Mouse (Mus musculus): ENCODE data around the gene Stk40. TPM values are rescaled to one million over a fixed set of nuclear protein-coding genes. Genes with fewer than 3 reads are reported as not detected.
"Not testable (repeated sequence)": the region's sequence is repeated elsewhere in the genome, so short reads cannot be mapped to it uniquely, and the experiment has no call there.

The Stk40 gene
- polyA plus RNA-seq, 1 experiment: 14.0 TPM

DNA sequence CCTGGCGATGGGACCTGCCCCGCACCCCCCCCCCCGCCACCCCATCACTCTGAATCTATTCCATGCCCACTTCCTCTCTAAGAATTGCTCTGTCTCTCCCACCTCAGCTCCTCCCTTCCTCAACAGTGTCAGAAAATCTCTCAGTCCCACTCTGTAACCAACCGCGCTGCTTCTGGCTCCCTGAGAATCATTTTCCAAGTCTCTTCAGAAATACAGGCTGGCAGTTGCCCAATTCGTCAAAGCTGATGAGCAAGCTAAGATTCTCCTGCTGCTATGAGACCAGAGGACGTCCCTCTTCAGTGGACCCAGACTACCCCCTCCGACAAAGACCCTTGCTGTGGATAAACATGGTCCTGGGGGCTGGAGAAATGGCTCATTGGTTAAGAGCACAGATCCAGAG is 55.7 kb downstream of the Stk40 start:
- no peak for TF ChIP-seq POLR2A (IDR thresholded peaks at IDR 0.05; ENCODE audit: borderline replicate concordance, control insufficient read depth, low read depth, low read length)
- no peak for TF ChIP-seq CTCF (IDR thresholded peaks at IDR 0.05; ENCODE audit: control insufficient read depth, insufficient read depth, low read length)
- 67% methylated on average over 8 of the region's 8 CpGs for WGBS
- H3K4me3 ChIP-seq (replicated peaks; ENCODE audit: control insufficient read depth, low read depth, low read length): no peak overlapping the region

DNA sequence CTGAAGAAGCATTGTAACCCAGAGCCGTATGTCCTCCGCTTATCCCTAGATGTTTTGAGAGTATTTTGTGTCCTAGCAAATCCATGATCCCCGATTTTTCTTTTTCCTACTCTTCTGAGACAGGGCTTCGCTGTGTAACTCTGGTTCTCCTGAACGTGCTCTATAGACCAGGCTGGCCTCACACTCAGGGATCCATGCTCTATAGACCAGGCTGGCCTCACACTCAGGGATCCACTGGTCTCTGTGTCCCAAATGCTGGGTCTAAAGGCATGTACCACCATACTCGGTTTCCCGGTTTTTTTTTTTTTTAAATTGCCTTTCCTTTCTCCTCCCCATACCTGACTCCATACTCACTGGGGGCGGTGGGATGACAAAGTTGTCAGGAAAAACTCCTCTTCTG is 57.2 kb downstream of the Stk40 start:
- H3K4me3 ChIP-seq (replicated peaks; ENCODE audit: control insufficient read depth, low read depth, low read length): no peak overlapping the region
- no peaks in the 10 kb centered on the region; the same call in 1 of the 2 replicates for H3K4me1 ChIP-seq (ENCODE audit: control insufficient read depth, insufficient read depth, low read length)
- H3K27ac ChIP-seq (ENCODE audit: control insufficient read depth, insufficient read depth, low read depth, low read length, poor library complexity): no peak overlapping the region
- WGBS: 90% methylated on average over 8 of the region's 8 CpGs
- TF ChIP-seq POLR2A (IDR thresholded peaks at IDR 0.05; ENCODE audit: borderline replicate concordance, control insufficient read depth, low read depth, low read length) (no peak), CTCF (IDR thresholded peaks at IDR 0.05; ENCODE audit: control insufficient read depth, insufficient read depth, low read length) (no peak)

More for the DNA sequence above, 55.7 kb downstream of the Stk40 start:
- no peak overlapping the region for H3K27ac ChIP-seq (ENCODE audit: control insufficient read depth, insufficient read depth, low read depth, low read length, poor library complexity)
- no peaks in the 10 kb centered on the region; the same call in 1 of the 2 replicates for H3K4me1 ChIP-seq (ENCODE audit: control insufficient read depth, insufficient read depth, low read length)

DNA sequence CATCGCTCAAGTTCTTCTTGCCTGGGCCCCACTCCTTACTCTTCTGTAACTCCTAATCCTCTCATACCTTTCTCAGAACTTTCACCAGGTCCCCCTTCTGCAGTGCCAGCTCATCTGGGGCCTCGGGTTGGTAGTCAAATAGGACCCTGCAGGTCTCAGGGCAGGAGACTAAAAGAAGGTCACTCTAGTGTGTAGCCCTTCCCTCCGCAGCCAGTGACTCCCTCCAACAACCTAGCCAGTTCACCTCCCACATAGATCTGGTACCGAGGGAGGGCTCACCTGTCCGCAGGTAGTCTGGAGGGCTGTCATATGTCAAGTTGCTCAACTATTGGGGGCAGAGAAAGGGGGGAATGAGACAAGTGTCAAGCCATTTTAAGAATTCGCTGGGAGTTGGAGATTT is 57.7 kb downstream of the Stk40 start:
- 87% methylated on average over 6 of the region's 6 CpGs for WGBS
- H3K4me3 ChIP-seq (replicated peaks; ENCODE audit: control insufficient read depth, low read depth, low read length): no peak overlapping the region

DNA sequence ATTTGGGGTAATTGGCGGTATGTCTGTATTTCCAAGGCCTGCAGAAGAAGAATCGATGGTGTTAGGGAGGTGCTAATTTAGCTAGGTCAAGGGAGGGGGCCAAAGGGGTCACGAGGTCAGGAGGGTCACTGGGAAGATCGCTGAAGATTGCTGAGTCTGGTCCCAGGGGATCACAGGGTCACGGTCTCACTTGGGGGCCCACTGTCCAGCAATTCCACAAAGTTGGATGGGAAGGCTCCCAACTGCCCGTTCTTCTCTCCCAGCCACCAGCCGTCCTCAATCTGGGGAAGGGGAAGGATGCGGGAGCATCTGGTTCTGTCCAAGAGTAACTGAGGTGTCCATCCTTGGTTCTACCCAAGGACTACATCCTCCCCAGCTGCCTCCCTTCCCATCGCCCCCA is 58.2 kb downstream of the Stk40 start:
- no peak overlapping the region for H3K4me3 ChIP-seq (replicated peaks; ENCODE audit: control insufficient read depth, low read depth, low read length)

More for the DNA sequence above, 57.7 kb downstream of the Stk40 start:
- TF ChIP-seq POLR2A (IDR thresholded peaks at IDR 0.05; ENCODE audit: borderline replicate concordance, control insufficient read depth, low read depth, low read length): no peak
- no peak for TF ChIP-seq CTCF (IDR thresholded peaks at IDR 0.05; ENCODE audit: control insufficient read depth, insufficient read depth, low read length)
- Histone ChIP-seq H3K27ac (ENCODE audit: control insufficient read depth, insufficient read depth, low read depth, low read length, poor library complexity) (no peak overlapping the region), H3K4me1 (ENCODE audit: control insufficient read depth, insufficient read depth, low read length) (no peaks in the 10 kb centered on the region; the same call in 1 of the 2 replicates)

DNA sequence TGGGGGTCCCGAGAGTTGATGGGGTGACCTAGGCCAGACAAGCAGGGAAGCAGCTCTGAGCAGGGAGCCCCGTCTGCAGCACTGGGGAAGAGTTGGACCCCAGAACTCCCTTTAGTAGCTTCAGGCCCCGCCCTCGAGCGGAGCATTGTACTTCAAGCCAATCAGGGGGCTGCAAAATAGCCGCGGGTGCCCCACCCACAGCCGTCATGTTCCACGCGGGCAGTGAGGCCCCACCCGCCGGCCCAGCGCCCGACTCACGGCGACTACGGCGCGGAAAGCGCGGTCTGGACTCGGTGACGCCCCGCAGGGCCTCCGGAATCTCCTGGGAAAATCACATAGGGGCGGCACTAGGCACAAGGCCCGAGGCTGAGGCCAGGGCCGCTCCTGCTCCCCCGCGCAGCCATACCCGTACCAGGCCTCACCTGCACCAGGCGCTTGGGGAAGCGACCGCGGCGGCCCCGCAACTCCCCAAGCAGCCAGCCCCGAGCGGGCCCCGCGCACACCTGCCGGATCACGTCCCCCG is 58.8 kb downstream of the Stk40 start:
- Histone ChIP-seq H3K27ac (ENCODE audit: control insufficient read depth, insufficient read depth, low read depth, low read length, poor library complexity) (peak overlapping the region; percentile 28; the same call in 1 of the 2 replicates), H3K4me3 (replicated peaks; ENCODE audit: control insufficient read depth, low read depth, low read length) (peak overlapping the region; percentile 43), H3K4me1 (ENCODE audit: control insufficient read depth, insufficient read depth, low read length) (no peaks in the 10 kb centered on the region; the same call in 1 of the 2 replicates)
- TF ChIP-seq POLR2A (IDR thresholded peaks at IDR 0.05; ENCODE audit: borderline replicate concordance, control insufficient read depth, low read depth, low read length): peak; percentile 22; the same call in 1 of the 2 replicates
- no peak for TF ChIP-seq CTCF (IDR thresholded peaks at IDR 0.05; ENCODE audit: control insufficient read depth, insufficient read depth, low read length)
- WGBS: 2% methylated on average over 44 of the region's 44 CpGs

More for the DNA sequence above, 58.2 kb downstream of the Stk40 start:
- H3K27ac ChIP-seq (ENCODE audit: control insufficient read depth, insufficient read depth, low read depth, low read length, poor library complexity): no peak overlapping the region
- TF ChIP-seq CTCF (IDR thresholded peaks at IDR 0.05; ENCODE audit: control insufficient read depth, insufficient read depth, low read length) (no peak), POLR2A (IDR thresholded peaks at IDR 0.05; ENCODE audit: borderline replicate concordance, control insufficient read depth, low read depth, low read length) (no peak)
- 82% methylated on average over 9 of the region's 9 CpGs for WGBS
- no peaks in the 10 kb centered on the region; the same call in 1 of the 2 replicates for H3K4me1 ChIP-seq (ENCODE audit: control insufficient read depth, insufficient read depth, low read length)

DNA sequence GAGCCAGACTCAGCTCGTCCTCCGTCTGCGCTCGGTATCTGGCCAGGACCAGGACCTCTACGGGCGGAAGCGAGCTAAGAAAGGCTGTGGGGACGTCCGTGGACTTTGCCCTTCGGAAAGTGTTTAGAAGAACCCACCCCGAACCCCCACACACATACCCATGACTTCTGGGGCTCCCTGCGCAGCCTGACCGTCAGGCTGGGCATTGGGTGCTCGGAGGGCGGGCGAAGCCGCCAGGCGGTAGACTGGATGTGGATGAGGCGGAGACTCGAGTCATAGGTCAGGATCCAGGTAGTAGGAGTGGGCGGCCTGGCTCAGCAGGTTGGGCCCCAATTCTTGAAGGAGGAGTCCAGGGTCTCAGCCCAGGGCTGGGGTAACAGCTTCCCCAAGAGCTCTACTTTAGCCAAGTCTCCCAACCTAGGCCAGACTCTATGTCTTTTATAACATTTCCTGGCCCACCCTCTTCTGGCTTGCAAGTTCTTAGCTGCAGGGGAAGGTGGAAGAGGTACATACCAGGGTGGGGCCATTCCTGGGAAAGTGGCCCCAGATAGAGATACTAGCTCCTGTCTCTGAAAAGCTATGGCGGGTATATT is 59.4 kb downstream of the Stk40 start, which contains the start of gene Sh3d21:
Gene Sh3d21, minus strand, starts transcription at position 425 of the 593 bp plus-strand sequence.
- peak within 1 kb of the TSS; percentile 43 for H3K4me3 ChIP-seq (replicated peaks; ENCODE audit: control insufficient read depth, low read depth, low read length)
- H3K27ac ChIP-seq (ENCODE audit: control insufficient read depth, insufficient read depth, low read depth, low read length, poor library complexity): peak within 1 kb of the TSS; percentile 28; the same call in 1 of the 2 replicates
- no peak for TF ChIP-seq POLR2A (IDR thresholded peaks at IDR 0.05; ENCODE audit: borderline replicate concordance, control insufficient read depth, low read depth, low read length)
- TF ChIP-seq CTCF (IDR thresholded peaks at IDR 0.05; ENCODE audit: control insufficient read depth, insufficient read depth, low read length): no peak
- no peaks in the 10 kb centered on the region; the same call in 1 of the 2 replicates for H3K4me1 ChIP-seq (ENCODE audit: control insufficient read depth, insufficient read depth, low read length)
- WGBS: 6% methylated on average over 22 of the region's 22 CpGs

DNA sequence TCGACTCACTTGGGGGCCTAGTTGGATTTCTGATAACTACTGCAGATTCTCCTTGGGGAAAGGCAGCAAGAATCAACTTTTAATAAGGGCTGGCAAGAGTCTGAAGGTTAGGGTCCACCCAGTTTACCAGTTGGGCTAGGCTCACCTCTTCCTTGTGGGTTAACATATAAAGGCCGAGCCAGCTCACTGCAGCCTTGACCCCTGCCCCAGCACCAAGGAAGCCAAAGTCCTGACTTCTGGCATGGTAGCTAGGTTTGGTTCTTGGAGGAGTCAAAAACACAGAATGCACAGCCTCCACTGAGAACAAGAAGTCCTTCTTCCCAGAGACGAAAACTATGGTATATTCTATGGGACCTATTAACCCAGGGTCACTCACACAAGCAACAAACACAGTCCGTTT is 59.9 kb downstream of the Stk40 start:
- WGBS: 78% methylated on average over 4 of the region's 4 CpGs
- H3K4me1 ChIP-seq (ENCODE audit: control insufficient read depth, insufficient read depth, low read length): no peaks in the 10 kb centered on the region; the same call in 1 of the 2 replicates
- no peak for TF ChIP-seq CTCF (IDR thresholded peaks at IDR 0.05; ENCODE audit: control insufficient read depth, insufficient read depth, low read length)
- no peak for TF ChIP-seq POLR2A (IDR thresholded peaks at IDR 0.05; ENCODE audit: borderline replicate concordance, control insufficient read depth, low read depth, low read length)
- H3K27ac ChIP-seq (ENCODE audit: control insufficient read depth, insufficient read depth, low read depth, low read length, poor library complexity): no peak overlapping the region
- no peak overlapping the region for H3K4me3 ChIP-seq (replicated peaks; ENCODE audit: control insufficient read depth, low read depth, low read length)

DNA sequence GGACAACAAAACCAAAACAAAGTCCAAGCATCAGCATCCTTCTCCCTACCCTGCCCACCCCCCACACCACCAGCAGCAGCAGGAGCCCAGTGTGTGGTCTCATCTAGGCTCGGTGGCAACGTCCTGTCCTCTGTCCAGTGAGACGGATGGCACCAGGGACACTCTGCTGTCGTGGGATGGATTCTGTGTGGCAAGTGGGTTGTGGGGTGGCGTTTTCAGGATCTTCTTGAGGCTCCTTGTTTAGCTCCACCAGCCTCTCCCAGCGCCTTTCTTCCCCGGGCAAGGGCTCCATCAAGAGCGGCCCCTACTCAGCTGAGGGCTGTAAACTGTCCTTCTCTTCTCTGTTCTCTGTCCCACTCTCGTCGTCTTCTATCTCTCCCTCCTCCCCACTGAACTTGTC is 61.3 kb downstream of the Stk40 start:
- 83% methylated on average over 8 of the region's 10 CpGs for WGBS
- H3K27ac ChIP-seq (ENCODE audit: control insufficient read depth, insufficient read depth, low read depth, low read length, poor library complexity); H3K4me1 ChIP-seq (ENCODE audit: control insufficient read depth, insufficient read depth, low read length); H3K4me3 ChIP-seq (replicated peaks; ENCODE audit: control insufficient read depth, low read depth, low read length): not testable (repeated sequence)
